Mouse (Mus musculus) megakaryocyte, embryonic 14.5 days (primary cell): ENCODE measurements around the gene Spdye4c. TPM values are rescaled to one million over a fixed set of nuclear protein-coding genes. Genes with fewer than 3 reads are reported as not detected.

ENCODE experiments used
- H3K27me3 ChIP-seq: replicated peaks from 2 replicates; pipeline ENCODE3; 2012; ENCODE audit warnings: inconsistent platforms
- H3K36me3 ChIP-seq: replicated peaks from 2 replicates; pipeline ENCODE3; 2012; ENCODE audit warnings: low read length, inconsistent platforms, mixed read lengths
- H3K4me1 ChIP-seq: 2 replicates; pipeline ENCODE4 v1.6.1; 2012; ENCODE audit warnings: inconsistent platforms
- H3K4me3 ChIP-seq: replicated peaks from 2 replicates; pipeline ENCODE3; 2012; ENCODE audit warnings: moderate library complexity, mild to moderate bottlenecking, inconsistent platforms
- H3K9me3 ChIP-seq: 2 replicates; pipeline ENCODE4 v1.6.1; 2012; ENCODE audit warnings: inconsistent platforms
- FLI1 ChIP-seq: IDR thresholded peaks from 2 replicates; pipeline ENCODE4 v1.6.1; 2012; ENCODE audit warnings: low read length, inconsistent platforms, mixed read lengths
- GATA1 ChIP-seq: IDR thresholded peaks from 3 replicates; pipeline ENCODE4 v1.6.1; 2012; ENCODE audit warnings: mixed read lengths, low read length, inconsistent platforms, borderline replicate concordance
- polyA plus RNA-seq: library from polyadenylated mRNA; stranded (reverse); fragments of >175 nt; gene quantifications from 2 replicates; pipeline ENCODE4 v1.2.3, GENCODE M21; 2012; ENCODE audit warnings: low replicate concordance; ENCODE audit not compliant: insufficient read depth

The Spdye4c gene
- polyA plus RNA-seq, 1 experiment, result not detected

GRCm38 (mm10) chr2:128582881-128583280, 8.1 kb upstream of the Spdye4c start:
- Histone ChIP-seq H3K9me3 (peaks cover 8% of the 10 kb centered on the region; the same call in 1 of the 2 replicates), H3K4me3 (no peak overlapping the region), H3K27me3 (peaks cover 24% of the 10 kb centered on the region), H3K4me1 (no peaks in the 10 kb centered on the region), H3K36me3 (no peaks in the 10 kb centered on the region)
- TF ChIP-seq FLI1, result no peak

GRCm38 (mm10) chr2:128592301-128592700, 1.3 kb downstream of the Spdye4c start:
- no peak for TF ChIP-seq GATA1
- no peak for TF ChIP-seq FLI1
- Histone ChIP-seq H3K27me3 (peaks cover 25% of the 10 kb centered on the region), H3K36me3 (no peaks in the 10 kb centered on the region), H3K4me3 (no peak overlapping the region), H3K9me3 (peaks cover 21% of the 10 kb centered on the region), H3K4me1 (no peaks in the 10 kb centered on the region)

GRCm38 (mm10) chr2:128601534-128601933, 10.5 kb downstream of the Spdye4c start:
- peaks cover 8% of the 10 kb centered on the region for H3K9me3 ChIP-seq
- no peak overlapping the region for H3K4me3 ChIP-seq
- no peaks in the 10 kb centered on the region for H3K4me1 ChIP-seq
- TF ChIP-seq FLI1 (no peak), GATA1 (no peak)
- peaks cover 26% of the 10 kb centered on the region for H3K27me3 ChIP-seq
- no peaks in the 10 kb centered on the region for H3K36me3 ChIP-seq

- Histone ChIP-seq H3K36me3 (peaks cover 53% of the 10 kb centered on the region), H3K9me3 (peaks cover 9% of the 10 kb centered on the region; the same call in 1 of the 2 replicates), H3K27me3 (no peaks in the 10 kb centered on the region), H3K4me1 (peaks cover 14% of the 10 kb centered on the region), H3K4me3 (no peak overlapping the region)
- TF ChIP-seq GATA1 (no peak), FLI1 (no peak)
Measured at GRCm38 (mm10) chr2:128609286-128609685, 18.3 kb downstream of the Spdye4c start.

- H3K4me3 ChIP-seq, result no peak overlapping the region
- peaks cover 72% of the 10 kb centered on the region for H3K36me3 ChIP-seq
- H3K27me3 ChIP-seq, result no peaks in the 10 kb centered on the region
- H3K9me3 ChIP-seq, result peaks cover 7% of the 10 kb centered on the region; the same call in 1 of the 2 replicates
- no peak for TF ChIP-seq GATA1
- TF ChIP-seq FLI1, result no peak
- peaks cover 14% of the 10 kb centered on the region for H3K4me1 ChIP-seq
Measured at GRCm38 (mm10) chr2:128611178-128611577, 20.2 kb downstream of the Spdye4c start.

- no peaks in the 10 kb centered on the region; the same call in 1 of the 2 replicates for H3K9me3 ChIP-seq
- TF ChIP-seq GATA1, result no peak
- TF ChIP-seq FLI1, result no peak
- no peaks in the 10 kb centered on the region for H3K27me3 ChIP-seq
- no peak overlapping the region for H3K4me3 ChIP-seq
- peaks cover 14% of the 10 kb centered on the region for H3K4me1 ChIP-seq
- H3K36me3 ChIP-seq, result peaks cover 82% of the 10 kb centered on the region
Measured at GRCm38 (mm10) chr2:128612275-128612674, 21.3 kb downstream of the Spdye4c start.

GRCm38 (mm10) chr2:128613365-128613764, 22.4 kb downstream of the Spdye4c start:
- Histone ChIP-seq H3K27me3 (no peaks in the 10 kb centered on the region), H3K4me1 (peaks cover 14% of the 10 kb centered on the region), H3K9me3 (no peaks in the 10 kb centered on the region), H3K4me3 (no peak overlapping the region), H3K36me3 (peaks cover 93% of the 10 kb centered on the region)
- TF ChIP-seq FLI1, result no peak
- TF ChIP-seq GATA1, result no peak

DNA sequence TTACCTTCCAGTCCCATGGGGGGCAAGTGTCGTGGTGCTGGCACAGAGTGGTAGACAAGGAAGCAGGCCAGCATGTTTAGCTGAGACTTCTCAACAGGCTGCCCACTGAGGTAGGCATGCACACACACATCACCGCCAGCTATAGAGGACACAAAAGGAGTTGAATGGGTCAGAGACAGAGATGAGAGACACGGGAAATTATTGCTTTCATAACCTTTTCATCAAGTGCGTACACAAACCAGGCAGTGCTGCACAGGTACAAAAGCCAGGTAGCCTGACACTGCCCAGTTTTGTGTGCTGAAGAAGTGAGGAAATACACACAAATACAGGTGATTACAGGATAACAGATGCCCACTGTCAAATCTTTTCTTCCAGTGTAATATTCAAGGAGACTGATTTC, 24.4 kb downstream of the Spdye4c start:
- peaks cover 98% of the 10 kb centered on the region for H3K36me3 ChIP-seq

GRCm38 (mm10) chr2:128620578-128620977, 29.6 kb downstream of the Spdye4c start:
- H3K27me3 ChIP-seq, result no peaks in the 10 kb centered on the region
- no peaks in the 10 kb centered on the region for H3K9me3 ChIP-seq
- peaks cover 3% of the 10 kb centered on the region; the same call in 1 of the 2 replicates for H3K4me1 ChIP-seq
- no peak overlapping the region for H3K4me3 ChIP-seq
- TF ChIP-seq GATA1 (no peak), FLI1 (no peak)
- peaks cover 99% of the 10 kb centered on the region for H3K36me3 ChIP-seq

More for the DNA sequence above, 24.4 kb downstream of the Spdye4c start:
- H3K9me3 ChIP-seq, result no peaks in the 10 kb centered on the region
- TF ChIP-seq GATA1, result no peak
- TF ChIP-seq FLI1, result no peak
- H3K4me1 ChIP-seq, result peaks cover 14% of the 10 kb centered on the region
- no peaks in the 10 kb centered on the region for H3K27me3 ChIP-seq
- H3K4me3 ChIP-seq, result no peak overlapping the region

Other genes with a start within 250 kb of the Spdye4c start
- 0.77 and 16.3 TPM in 2 replicates for gene Anapc1, start 96.2 kb downstream of the Spdye4c start, polyA plus RNA-seq
- gene Mertk, start 107.7 kb downstream of the Spdye4c start, polyA plus RNA-seq, result 1.3 TPM in 1 of 2 replicates, not detected in the other
- gene Tmem87b, start 226.9 kb downstream of the Spdye4c start, polyA plus RNA-seq, result 1.1 and 1.9 TPM in 2 replicates